Mouse (Mus musculus): ENCODE data around the gene Cyth1. TPM values are rescaled to one million over a fixed set of nuclear protein-coding genes. Genes with fewer than 3 reads are reported as not detected.

The Cyth1 gene
- total RNA-seq, 2 experiments from 2014 or later, result 101 to 108 TPM

DNA sequence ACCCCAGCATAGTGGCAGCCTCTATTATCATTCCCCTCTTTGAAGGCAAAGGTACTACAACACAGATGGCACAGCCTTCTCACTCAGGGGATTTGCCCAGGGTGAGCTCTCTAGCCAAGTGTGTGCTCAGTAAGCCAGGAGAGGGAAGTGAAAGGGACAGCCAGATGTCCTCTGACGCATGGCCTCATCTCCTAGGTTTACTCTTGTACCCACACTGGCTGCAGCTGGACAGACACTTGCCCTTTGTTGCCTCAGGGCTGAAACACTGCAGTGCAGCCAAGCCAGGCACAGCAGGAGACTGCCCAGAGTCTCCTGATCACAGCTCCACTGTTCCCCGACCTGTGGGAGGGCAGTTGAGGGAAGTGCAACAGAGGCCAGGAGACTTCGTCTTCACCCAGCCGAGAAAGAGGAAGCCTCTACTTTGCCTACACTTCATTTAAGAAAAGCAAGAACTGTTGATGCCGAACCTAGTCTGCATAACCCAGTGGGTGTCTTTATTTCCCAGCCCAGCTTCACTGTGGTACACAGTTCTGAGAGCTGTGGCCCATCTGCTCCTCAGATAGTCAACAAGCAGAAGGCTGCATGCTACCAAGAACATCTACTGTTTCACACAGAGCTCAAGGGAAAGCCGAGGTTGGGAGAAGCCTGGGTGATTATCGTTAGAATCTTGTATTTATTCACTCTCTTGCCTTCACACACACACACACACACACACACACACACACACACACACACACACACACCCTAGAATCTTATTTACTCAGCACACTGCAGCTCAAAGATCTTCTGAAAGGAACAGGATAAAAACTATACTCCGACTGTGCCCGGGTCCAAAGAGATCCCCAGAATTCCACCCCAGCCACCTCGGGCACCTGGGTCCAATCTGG, 36.4 kb downstream of the Cyth1 start:
- peak overlapping the region; percentile 97 for H3K27ac ChIP-seq

DNA sequence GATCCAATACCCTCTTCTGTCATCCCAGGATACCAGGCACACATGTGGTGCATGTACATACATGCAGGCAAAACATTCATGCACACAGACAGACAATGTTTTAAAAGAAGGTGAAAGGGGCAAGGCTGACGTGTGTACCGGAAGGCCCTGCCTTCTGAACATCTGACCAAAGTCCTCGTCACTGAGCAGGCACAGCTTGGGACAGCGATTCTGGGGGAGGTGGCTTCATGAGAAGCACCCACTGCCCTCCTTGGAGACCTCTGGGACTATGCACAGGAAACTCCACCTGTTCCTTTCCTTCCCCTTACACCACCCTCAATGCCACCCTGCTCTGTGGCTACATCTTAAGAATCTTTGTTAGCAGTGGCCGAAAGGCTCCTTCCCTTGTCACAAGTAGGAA, 37.4 kb downstream of the Cyth1 start:
- Histone ChIP-seq H3K4me3 (no peak overlapping the region), H3K27ac (peak overlapping the region; percentile 97)
- TF ChIP-seq CTCF (conservative IDR thresholded peaks at IDR 0.05), result no peak
- no peak for DNase-seq (ENCODE audit: low spot score in 2 of 2)

More for the DNA sequence above, 36.4 kb downstream of the Cyth1 start:
- peak; percentile 54 to 82 for DNase-seq (ENCODE audit: low spot score in 2 of 2)
- H3K4me3 ChIP-seq, result peak overlapping the region; percentile 33; the same call in 1 of the 2 replicates
- no peak for TF ChIP-seq CTCF (conservative IDR thresholded peaks at IDR 0.05)

DNA sequence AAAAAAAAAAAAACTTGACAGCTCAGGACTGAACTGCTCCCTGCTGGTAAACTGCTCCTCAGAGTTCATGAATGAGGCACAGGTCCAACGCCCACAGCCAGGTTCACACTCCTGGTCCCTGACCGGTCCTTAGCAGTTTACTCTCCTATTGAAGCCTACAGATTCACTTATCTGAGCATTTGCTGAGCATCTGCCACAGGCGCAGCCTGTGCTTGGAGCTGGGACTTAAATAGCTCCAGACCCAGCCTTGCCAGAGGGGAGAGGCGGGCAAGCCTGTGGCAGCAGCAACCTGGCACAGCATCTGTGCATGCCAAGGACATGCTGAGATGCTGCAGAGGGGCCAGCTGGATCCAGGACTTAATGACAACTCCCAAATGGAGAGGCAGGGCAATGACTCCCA, 38.3 kb downstream of the Cyth1 start:
- Histone ChIP-seq H3K27ac (peak overlapping the region; percentile 97), H3K4me3 (no peak overlapping the region)
- peak; percentile 70 to 71 for DNase-seq (ENCODE audit: low spot score in 2 of 2)
- TF ChIP-seq CTCF (conservative IDR thresholded peaks at IDR 0.05), result no peak

DNA sequence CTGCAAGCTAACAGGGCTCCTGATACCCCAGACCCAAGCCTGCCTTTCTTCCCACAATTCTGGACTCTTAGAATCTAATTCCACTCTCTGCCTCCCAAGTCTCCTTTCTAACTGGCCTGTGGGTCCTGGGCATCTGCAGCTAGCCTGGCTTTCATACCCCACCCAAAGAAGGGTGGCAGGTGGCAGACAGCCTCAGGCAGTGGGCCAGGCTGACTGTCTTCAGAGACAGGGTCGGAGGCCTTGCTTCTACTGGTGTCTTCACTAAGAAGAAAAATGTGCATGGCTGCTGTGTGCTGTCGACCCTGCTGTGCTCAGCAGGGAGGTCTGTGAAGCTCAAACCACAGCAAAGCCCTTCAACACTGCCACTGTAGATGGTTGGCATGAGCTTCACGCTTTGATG, 39.0 kb downstream of the Cyth1 start:
- TF ChIP-seq CTCF (conservative IDR thresholded peaks at IDR 0.05), result no peak
- Histone ChIP-seq H3K4me3 (no peak overlapping the region), H3K27ac (peak overlapping the region; percentile 97)
- DNase-seq (ENCODE audit: low spot score in 2 of 2), result no peak

DNA sequence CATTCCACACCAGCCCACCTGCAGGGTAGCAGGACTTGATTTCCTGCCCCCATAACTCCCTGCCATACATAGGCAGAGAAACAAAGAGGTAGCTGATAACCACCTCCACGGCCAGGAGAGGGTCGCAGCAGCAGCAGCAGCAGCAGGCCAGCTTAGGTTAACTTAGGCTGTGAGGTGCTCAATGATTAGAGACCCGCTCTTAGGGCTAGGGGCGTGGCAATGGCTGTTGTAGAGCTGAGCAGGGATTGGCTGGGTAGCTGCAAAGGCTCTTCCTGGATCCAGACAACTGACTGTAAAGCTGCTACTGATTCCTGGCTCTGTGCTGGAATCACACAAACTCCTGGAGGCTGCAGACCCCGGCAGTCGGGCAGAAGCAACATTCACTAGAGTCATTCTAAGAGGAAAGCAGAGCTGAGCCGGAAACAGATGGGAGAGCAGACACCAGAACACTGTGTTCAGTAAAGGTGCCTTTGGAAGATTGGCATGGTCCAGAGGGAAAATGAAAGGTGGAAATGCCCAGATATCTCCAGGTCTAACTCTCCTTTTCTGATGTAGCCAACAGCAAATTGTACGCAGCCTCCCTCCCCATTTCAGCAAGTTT, 39.6 kb downstream of the Cyth1 start:
- Histone ChIP-seq H3K27ac (peak overlapping the region; percentile 97), H3K4me3 (no peak overlapping the region)
- no peak for DNase-seq (ENCODE audit: low spot score in 2 of 2)
- no peak for TF ChIP-seq CTCF (conservative IDR thresholded peaks at IDR 0.05)

DNA sequence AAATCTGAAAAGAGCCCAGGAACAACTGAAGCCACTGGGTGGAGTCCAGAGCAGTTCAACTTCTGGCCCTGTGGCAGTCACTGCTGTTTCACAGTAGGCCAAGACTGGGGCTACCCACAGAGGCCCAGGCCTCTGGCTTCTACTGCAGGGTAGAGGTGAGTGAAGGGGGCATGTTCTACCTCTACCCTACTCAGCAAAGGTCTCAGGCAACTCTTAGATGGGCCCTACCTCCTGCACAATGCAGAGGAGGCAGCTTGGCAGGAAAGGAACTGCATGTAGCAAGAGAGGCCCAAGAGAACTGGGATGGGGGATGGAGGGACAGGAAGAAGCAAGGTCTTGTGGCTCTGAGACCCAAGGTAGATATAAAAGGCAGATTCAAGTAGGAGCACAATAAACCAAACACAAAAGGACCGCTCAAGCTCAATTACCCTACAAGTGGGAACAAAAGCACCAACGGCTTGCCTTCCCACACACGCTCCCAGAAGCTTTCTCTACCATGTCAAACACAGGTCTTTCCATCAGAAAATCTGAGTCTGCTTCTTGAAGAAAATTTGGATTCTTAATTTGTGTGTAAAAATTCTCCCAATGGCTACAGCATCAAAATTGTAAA, 40.9 kb downstream of the Cyth1 start:
- no peak for DNase-seq (ENCODE audit: low spot score in 2 of 2)
- TF ChIP-seq CTCF (conservative IDR thresholded peaks at IDR 0.05), result no peak
- Histone ChIP-seq H3K4me3 (no peak overlapping the region), H3K27ac (peak overlapping the region; percentile 97)

DNA sequence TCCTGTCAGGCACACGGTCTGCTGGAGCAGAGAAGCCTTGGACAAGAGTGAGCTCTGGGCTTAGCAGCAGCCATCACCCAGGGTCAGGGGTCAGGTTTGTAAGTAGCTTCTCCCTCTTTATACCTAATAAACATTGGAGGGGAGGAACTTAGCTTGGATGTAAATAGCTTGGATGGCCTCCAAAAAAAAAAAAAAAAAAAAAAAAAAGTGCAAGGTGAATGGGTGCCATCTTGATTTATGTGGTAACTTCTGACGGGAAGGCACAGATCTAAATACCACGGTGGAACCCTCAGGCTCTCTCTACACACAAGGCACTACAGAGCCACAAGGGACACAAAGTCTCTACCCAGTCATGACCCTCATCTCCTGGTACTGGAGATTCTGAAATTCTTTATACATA, 42.1 kb downstream of the Cyth1 start:
- no peak for TF ChIP-seq CTCF (conservative IDR thresholded peaks at IDR 0.05)
- no peak for DNase-seq (ENCODE audit: low spot score in 2 of 2)
- H3K4me3 ChIP-seq, result no peak overlapping the region
- peak overlapping the region; percentile 97; the same call in 1 of the 2 replicates for H3K27ac ChIP-seq

DNA sequence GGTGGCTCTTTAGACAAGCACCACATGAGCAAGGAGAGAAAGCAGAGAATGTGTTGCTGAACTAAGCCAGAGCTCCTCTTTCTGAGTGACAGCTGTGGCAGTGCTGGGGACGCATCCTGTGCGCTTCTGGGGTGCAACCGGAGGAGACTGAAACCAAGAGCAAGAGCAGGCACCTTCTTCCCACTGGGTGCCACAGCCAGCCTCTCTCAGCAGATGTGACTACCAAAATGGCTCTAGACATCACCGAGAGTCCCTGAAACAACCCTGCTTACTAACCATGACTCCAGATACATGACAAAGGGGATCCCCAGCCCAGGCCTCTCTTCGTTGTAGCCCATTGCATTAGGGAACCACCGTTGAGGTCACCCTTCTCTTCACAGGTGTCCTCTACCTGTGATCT, 44.9 kb downstream of the Cyth1 start:
- no peak for TF ChIP-seq CTCF (conservative IDR thresholded peaks at IDR 0.05)
- H3K4me3 ChIP-seq, result no peak overlapping the region
- peak overlapping the region; percentile 98 for H3K27ac ChIP-seq
- DNase-seq (ENCODE audit: low spot score in 2 of 2), result no peak

DNA sequence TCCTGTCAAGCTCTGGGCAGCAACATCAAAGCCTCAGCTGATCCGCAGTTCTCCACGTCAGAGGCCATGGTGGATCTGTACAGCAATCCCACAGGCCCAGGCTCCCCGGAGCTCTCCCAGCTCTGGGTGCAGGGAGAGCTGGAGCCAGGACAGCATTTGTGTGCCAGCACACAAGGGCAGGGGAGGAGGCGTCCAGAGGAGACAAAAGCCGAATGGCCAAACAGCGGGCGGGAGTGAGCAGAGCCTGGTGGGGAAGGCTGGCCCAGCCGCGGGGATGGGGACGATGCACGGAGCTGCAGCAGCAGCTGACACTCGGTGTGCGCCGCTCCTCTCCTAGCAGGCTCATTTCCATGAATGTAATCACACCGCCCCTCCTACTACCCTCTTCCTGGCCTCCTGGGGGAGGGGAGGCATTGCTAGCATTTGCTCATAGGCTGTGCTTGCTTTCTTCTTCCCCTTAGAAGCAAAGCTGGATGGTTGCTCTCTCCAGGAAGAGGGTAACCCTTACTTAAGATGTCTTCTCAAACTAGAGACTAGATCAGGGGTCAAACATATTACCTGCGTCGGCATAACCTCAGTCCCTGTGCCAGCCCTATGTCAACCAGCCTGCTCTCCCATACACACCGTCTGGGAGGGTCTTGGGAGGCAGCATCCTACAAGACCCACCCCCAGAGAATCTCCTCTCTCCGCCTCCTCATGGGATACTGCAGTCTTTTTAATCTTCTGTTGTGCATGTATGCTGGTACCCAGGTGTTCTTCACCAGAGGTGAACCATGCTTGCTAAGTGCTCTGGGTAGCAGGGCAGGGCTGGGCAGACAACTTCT, 45.8 kb downstream of the Cyth1 start:
- TF ChIP-seq CTCF (conservative IDR thresholded peaks at IDR 0.05), result no peak
- Histone ChIP-seq H3K4me3 (peak overlapping the region; percentile 70), H3K27ac (peak overlapping the region; percentile 98)
- peak; percentile 81 to 88 for DNase-seq (ENCODE audit: low spot score in 2 of 2)

DNA sequence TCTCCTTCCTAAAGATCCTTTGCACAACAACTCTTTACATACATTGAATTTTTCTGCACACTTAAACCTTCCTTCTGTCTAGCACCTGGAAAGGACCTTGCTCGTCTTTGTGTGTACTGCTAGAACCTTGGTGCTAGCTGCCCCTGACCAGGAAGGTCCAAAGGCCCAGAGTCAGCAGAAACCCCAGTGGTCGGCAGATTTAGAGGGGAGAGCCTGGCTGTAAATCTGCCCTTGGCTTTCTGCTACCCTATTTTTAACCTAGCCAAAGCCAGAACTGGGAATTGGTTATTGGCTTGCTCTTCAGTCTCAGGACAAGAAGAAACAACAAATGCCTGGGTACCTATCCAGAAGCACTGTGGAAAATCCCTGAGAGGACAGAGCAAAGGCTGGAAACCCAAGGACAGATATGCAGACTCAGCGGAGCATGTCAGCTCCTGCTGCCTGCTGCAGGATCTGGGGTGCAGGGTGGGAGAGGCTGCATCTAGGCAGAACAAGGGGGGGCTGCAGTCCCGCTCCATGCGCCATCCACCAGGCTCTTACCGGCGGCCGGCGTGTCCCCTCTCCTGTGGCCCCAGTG, 46.5 kb downstream of the Cyth1 start:
- Histone ChIP-seq H3K27ac (peak overlapping the region; percentile 98), H3K4me3 (peak overlapping the region; percentile 70)
- DNase-seq (ENCODE audit: low spot score in 2 of 2), result no peak
- TF ChIP-seq CTCF (conservative IDR thresholded peaks at IDR 0.05), result no peak

DNA sequence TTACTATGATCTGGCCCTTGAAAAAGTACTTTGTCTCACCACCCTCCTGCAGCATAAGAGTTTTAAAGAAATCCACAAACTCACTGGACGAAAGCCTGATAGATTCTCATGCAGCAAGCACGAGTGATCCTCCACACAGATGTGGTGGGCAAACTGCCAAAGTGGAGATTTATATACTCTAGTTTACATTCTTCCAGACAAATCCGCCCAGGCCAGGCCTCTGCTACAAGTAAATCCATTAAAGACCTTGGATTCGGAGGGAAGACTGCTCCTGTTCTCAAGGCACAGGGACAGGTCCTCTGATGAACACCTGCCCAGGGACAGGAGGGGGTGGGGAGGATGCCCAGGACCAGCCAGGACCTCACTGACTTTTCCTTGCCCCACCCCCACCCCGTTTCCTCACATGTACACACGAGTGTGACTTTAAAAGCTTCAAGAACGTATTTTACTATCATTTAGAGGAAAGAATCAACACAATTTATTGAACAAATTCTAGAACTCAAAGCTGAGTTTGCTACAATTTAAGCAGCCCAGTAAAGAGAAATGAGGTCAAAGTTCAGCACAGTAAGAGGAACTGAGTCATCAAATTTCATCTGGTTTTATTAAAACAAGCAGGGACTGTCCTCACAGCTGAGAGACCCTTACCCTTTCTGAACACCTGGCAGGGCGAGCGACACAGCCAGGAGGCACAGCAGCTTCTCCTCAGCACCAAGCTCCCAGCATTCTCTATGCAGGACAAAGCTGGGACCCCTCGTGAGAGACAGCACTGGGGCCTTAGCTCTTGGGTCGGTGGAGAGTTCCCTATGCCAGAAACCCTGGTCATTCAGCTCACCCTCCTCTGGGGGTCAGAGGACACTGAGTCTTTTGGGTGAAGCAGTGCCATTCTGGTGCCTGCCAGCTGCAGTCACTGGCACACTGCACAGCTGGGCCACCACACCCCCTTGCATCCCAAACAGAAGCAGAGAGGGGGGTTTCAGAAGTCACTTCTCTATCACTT, 47.3 kb downstream of the Cyth1 start:
- TF ChIP-seq CTCF (conservative IDR thresholded peaks at IDR 0.05), result no peak
- no peak for DNase-seq (ENCODE audit: low spot score in 2 of 2)
- H3K4me3 ChIP-seq, result peak overlapping the region; percentile 70
- H3K27ac ChIP-seq, result peak overlapping the region; percentile 98
